Mouse (Mus musculus) CD8-positive naive resting alpha-beta T cell, adult 57 days (primary cell): ENCODE results near the gene Slco2b1. TPM values are rescaled to one million over a fixed set of nuclear protein-coding genes. Genes with fewer than 3 reads are reported as not detected.

Experiments
- total RNA-seq: library from RNA; stranded (reverse); gene quantifications from one replicate; pipeline ENCODE4 v1.2.4, GENCODE M21; 2023

Slco2b1 gene
- 0.70 TPM for total RNA-seq

GRCm38 (mm10) chr7:99711166-99711565, at the start of gene Slco2b1:
Slco2b1 (minus strand) TSS chr7:99711340.

GRCm38 (mm10) chr7:99729973-99730372, 18.8 kb upstream of the Slco2b1 start, which contains the start of gene Olfr520:
Olfr520 (plus strand) TSS chr7:99730273.

GRCm38 (mm10) chr7:99626376-99627270, 84.5 kb downstream of the Slco2b1 start, which contains the start of gene Tpbgl:
Tpbgl (minus strand) TSS chr7:99627103.

Other genes starting within 250 kb of the Slco2b1 start
- gene Klhl35, start 245.3 kb downstream of the Slco2b1 start, total RNA-seq: 0.34 TPM
- 1,727 TPM for gene Rps3, start 227.6 kb downstream of the Slco2b1 start, total RNA-seq
- 101 TPM for gene Arrb1, start 175.9 kb downstream of the Slco2b1 start, total RNA-seq
- gene Tpbgl, start 84.2 kb downstream of the Slco2b1 start, total RNA-seq: 4.2 TPM
- not detected for gene Olfr520, start 18.9 kb upstream of the Slco2b1 start, total RNA-seq
- not detected for gene Olfr521, start 52.2 kb upstream of the Slco2b1 start, total RNA-seq
- 5.9 TPM for gene Neu3, start 117.1 kb upstream of the Slco2b1 start, total RNA-seq
- not detected for gene Xrra1, start 147.8 kb upstream of the Slco2b1 start, total RNA-seq
- gene Spcs2, start 152.1 kb upstream of the Slco2b1 start, total RNA-seq: 118 TPM